Mouse (Mus musculus): Measurements from ENCODE around the gene Lrrc27. TPM values are rescaled to one million over a fixed set of nuclear protein-coding genes. Genes with fewer than 3 reads are reported as not detected.

The Lrrc27 gene
- total RNA-seq, 2 experiments from 2014 or later = 2.4 to 2.7 TPM

DNA sequence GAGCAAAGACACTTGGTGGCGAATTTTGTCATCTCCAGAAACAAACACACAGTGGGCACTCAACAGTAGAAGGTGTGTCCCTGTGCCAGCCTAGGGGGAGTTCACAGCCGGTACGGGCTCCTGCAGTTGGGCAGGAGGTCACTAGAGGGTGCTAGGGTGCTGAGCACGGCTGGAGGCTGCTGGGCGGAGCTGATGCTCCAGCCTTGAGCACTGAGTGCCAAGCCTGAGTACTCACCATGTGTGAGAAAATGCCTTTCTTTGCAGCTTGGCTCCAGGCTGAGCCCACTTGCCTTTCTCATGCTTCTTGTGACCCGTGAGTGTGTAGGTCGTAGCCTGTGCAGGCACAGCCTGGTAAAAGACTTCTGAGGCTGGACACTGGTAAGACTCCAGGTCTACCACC is 20.9 kb downstream of the Lrrc27 start:
- DNase-seq = peak; percentile 86
- intact Hi-C loops (cut with DNase I; ENCODE audit: low total_unique reads) = loop anchor here (2.0 to 10.0 kb wide), 3 partner anchors 65 to 239 kb away; partner anchors contain the start of gene Inpp5a

DNA sequence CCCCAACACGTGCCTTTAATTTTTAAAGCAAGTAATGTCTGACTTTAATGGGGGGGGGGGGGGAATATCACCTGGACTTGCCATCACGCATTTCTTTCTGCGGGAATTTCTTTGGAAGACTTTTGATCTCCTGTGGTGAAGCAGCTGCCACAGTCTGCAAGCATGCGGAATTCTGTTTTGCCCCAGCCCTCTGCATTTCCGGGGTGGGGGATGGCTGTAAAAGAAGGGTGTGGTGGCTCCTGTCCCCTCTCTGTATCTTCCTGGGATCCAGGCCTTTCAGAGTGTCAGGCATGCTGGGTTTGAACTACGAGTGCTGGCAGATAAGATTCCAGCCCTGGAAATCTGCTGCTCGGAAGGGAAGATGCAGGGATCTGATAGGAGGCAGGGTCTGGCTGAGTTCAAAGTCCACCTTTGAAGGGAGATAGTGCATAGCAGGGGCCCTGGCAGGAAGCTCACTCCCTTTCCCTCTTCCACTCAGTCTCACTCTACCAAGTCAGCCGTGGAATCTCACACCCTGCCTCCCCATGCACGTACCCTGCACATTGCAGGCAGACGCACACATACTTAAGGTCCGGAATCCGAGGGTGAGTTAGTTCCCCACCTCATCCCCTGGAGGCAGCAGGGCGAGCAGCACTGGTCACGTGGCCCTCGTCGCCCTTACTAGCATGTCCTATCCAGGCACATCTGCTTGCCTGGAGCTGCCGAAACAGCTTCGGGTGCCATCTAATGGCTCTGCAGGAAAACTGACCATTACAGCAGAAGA is 21.8 kb downstream of the Lrrc27 start:
- intact Hi-C loops (cut with DNase I; ENCODE audit: low total_unique reads) = loop anchor here (2.0 to 10.0 kb wide), 3 partner anchors 64 to 238 kb away; partner anchors contain the start of gene Inpp5a
- DNase-seq = peak; percentile 62

DNA sequence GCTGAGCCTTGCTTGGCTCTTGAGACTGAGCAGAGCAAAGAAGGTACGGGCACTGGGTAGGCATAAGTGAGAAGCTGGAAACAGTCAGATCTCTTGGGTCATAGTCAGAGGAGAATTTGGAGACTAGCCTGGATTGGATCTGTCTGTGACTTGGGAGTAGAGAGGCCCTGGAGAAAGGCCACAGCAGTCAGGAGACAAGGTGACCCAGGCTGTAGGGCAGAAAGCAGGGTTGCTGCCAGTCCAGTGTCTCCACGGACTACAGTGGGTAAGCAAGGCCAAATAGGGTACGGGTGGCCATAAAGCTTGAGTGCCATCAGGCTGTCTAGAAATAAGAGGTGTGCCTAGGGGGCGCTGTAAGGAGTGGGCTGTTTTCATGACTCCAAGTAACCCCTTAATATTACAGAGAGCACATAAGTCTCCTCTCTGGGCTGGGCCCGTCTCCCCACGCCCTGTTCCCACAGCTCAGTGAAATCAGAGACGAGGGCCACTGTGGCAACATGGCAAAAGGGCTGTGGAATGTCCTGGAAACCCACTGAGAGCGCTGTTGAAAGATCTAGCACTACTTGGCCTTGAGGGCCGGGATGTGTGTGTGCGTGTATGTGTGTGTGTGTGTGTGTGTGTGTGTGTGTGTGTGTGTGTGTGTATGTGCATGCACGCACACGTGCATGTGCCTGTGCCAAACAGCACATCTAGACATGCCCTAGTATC is 23.0 kb downstream of the Lrrc27 start:
- peak; percentile 39 for DNase-seq
- intact Hi-C loops (cut with DNase I; ENCODE audit: low total_unique reads) = loop anchor here (2.0 to 10.0 kb wide), 2 partner anchors 63 to 149 kb away; partner anchors contain the start of gene Inpp5a

DNA sequence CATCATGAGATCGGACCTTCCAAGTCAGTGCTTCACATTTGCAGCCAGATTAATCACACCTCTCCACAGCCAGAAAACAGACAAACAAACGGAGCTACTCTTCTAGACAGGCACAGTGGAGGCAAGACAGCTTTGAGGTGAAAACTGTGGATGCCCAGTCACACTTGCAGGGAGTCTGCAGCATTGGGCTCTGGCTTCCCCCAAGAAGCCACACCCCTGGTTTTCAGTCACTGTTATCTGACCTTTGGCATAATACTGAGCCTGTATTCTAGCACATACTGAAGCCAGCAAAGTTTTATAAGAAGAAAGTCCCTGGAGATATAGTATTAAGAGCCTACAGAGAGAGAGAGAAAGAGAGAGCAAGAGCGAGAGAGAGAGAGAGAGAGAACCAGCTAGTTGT is 26.6 kb downstream of the Lrrc27 start:
- intact Hi-C loops (cut with DNase I; ENCODE audit: low total_unique reads) = loop anchor here (10.0 kb wide), 1 partner anchor 145 kb away; the partner anchor contains the start of gene Inpp5a
- DNase-seq = no peak

DNA sequence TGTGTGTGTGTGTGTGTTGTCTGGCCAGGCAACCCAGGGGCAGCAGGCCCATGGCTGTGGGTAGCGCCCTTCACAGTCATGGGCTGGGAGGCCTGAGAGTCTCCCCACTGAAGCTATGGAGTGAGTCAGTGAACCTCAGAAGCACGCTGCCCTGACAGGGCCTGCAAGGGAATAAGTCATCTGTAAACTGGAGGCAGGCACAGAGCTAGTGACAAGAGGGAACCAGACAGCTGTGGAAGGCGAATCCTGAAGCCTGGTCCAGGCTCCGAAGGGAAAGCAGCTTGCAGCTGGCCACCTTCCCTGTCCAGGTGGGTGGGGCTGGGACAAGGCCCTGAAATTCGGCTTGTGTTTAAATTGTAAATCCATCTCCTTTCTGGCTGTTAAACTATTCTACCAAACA is 33.3 kb downstream of the Lrrc27 start:
- intact Hi-C loops (cut with DNase I; ENCODE audit: low total_unique reads) = no loop called here
- peak; percentile 45 for DNase-seq

DNA sequence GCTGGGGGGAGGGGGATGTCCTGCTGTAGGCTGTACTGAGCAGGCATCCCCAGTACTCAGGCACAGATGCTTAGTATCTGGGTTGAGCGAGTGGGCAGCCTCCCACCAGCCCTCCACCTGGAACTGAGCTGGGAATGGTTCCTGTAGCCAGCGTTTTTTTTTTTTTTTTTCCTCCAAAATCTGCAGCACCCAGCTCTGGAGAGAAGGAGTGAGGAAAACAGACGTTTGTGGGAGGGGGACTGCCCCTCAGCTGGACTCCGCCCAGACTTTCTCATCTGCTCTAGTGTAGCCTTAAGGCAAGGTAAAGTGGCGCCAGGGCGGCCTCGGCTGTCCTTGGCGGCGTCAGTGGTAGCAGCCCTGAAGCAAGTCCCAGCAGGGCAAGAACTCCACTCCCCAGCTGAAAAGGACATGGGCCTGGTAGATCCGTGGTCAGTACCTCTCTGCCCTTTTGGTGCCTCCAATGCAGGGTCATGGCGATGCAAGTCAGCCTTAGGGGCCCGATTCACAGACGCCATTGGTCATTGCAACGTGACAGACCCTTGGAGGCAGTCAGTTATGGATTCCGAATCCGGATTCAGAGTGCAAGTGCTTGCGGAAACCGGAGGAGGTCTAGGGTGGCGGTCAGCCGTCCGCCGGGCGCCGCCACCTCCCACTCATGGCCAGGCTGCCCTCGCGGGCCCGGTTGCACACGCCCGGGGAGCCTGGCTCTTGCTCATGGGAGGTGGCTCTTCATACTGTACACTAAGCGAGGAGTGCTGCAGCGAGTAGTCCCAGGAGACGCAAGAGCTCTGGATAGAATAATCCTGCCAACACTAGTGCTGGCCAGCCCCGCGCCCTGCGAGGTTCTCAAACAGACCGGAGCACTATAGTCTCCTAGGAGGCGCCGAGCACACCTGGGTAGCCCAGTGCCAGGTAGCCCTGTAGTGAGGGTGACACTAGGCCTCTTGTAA is 34.4 kb downstream of the Lrrc27 start:
- DNase-seq = peak; percentile 42
- intact Hi-C loops (cut with DNase I; ENCODE audit: low total_unique reads) = no loop called here

DNA sequence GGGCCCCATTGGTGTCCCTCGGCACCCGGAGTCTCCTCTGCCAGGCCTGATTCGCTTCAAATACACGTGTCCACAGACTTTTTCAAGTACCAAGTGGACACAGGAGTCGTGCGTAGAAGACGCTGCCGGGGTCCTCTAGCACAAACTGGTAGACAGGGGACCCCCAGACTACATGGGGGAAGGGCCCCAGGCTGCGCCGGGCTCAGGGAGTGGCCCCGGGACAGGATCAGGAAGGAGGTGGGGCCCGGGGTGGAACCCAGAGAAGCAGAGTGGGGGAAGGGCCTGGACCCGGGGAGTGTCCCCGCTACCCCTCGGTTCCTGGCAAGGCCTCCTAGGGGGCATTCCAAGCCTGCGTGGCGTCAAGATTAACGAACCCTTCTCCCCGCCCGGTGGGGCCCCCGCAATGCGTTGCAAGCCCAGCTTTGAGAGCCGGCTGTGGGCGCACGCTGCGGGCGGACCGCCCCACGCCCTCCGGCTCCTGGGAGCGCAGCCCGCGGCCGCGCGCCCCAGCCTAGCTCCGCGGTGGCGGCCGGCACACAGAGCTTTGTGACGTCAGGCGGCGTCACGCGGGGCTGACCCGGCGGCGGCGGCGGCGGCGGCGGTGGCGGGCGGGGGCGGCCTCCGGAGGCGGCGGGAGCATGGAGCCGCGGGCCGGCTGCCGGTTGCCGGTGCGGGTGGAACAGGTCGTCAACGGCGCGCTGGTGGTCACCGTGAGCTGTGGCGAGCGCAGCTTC is 35.3 kb downstream of the Lrrc27 start, which contains the start of gene Pwwp2b:
Pwwp2b (plus strand) TSS at position 602 of the 734 bp plus-strand sequence.
- DNase-seq = peak; percentile 82

DNA sequence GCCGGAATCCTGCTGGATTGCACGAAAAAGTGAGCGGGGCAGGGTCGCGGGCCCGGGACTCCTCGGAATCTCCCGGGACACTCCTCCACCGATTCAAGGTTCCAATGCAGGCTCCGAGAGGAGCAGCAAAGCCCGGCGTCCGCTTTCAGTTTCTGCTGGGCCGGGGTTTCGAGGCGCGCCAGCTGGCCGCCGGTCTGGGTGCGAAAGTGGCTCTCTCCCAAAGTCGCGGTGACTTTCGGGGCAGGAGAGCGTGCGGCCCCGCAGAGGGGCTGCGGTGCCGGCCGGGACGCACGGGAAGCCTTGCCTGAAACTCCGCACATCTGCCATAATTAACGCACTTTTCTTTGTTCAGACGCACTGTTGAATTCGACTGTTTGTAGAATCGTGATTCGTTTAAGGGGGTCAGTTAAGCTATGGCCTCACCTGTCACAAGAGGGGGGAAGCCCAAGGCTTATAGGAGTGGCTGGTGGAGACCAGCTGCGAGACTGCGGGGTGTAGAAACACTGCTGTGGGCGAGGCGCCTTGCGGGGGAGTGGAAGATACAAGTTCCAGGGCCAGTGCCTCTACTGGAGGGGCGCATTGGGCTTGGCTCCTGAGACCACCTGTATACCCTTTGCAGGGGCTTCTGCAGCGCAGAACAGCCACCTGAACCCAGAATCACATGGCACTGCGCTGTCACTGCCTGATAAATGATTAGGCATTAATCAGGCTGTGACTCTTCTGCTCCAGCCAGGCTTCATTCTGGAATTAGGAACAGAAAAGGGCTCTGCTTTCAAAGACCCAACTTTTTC is 36.0 kb downstream of the Lrrc27 start:
- intact Hi-C loops (cut with DNase I; ENCODE audit: low total_unique reads) = no loop called here
- DNase-seq = peak; percentile 54

More for the DNA sequence above, 35.3 kb downstream of the Lrrc27 start, which contains the start of gene Pwwp2b:
- intact Hi-C loops (cut with DNase I; ENCODE audit: low total_unique reads) = no loop called here

DNA sequence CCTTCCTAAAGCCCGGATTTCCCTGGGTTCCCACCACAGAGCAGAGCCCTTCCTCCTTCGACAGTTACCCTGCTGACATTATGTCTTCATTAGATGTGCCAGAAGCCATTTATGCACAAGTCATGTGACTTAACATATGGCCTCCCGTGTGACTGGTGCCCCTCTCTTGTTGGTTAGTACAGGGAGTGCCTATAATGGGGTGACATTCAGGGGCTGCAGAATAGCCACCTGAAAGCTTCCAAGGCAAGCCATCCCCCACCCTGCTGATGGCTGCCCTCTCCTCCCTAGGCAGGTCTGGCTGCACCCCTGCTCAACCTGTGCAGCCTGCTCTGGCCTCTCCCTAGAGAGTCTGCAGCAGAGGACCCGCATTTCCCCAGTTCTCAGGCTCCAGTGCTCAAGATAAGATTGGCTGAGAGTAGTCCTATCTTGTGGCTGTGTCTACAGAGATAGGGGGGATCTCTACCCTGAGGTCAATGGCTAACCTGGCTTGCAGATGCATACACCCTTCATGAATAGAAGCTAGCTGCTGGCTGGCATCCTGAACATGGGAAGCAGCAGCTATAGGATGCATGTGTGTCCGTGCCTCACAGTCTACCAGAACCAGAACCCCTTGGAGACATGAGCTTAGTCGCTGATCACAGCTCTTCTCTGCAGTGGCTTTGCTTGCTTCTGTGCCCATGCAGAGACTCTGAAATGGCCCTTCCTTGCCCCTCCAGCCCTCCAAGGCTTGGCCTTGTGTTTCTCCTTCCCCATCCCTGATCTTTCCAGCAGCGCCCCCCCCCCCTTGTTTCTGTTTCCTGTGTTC is 36.8 kb downstream of the Lrrc27 start:
- intact Hi-C loops (cut with DNase I; ENCODE audit: low total_unique reads) = no loop called here
- DNase-seq = no peak

DNA sequence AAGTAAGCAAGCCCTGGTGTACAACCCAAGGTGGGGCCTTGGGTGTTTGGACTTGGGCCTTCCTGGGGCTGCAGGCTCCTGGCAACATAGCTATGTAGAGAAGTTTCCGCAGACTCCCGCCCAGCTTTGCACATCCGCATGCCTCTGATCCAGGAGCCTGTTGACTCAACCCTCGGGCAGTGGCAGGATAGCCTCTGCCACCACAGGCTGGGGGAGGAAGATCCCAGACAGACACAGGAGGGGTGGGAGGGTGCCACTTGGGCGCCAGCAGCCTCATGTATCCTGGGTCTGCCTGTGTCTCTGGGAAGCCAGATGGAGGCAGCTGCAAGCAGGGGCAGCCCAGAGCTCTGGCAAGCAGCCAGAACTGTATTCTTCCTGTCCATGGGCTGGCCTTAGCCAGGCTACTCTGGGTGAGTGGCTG is 39.1 kb downstream of the Lrrc27 start:
- DNase-seq = peak; percentile 60
- intact Hi-C loops (cut with DNase I; ENCODE audit: low total_unique reads) = no loop called here

DNA sequence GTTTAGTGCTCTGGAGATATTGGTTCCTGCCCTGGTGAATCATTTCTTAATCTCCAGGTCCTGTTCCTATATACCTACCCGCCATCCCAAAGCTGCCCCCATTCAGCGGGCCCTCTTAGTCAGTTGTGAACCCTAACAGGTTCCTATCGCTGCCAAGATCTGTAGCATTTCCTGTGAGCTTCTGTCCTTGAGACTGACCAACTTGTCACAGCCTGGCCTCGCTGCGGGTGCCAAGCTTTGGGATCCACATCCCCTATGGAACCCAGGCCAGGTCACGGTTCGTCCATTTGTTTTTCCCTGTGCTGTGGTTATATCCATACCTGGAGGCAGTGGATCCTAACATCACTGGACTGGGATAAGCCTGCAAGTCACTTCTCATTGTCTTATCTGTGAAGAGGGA is 39.8 kb downstream of the Lrrc27 start:
- intact Hi-C loops (cut with DNase I; ENCODE audit: low total_unique reads) = no loop called here
- DNase-seq = no peak

DNA sequence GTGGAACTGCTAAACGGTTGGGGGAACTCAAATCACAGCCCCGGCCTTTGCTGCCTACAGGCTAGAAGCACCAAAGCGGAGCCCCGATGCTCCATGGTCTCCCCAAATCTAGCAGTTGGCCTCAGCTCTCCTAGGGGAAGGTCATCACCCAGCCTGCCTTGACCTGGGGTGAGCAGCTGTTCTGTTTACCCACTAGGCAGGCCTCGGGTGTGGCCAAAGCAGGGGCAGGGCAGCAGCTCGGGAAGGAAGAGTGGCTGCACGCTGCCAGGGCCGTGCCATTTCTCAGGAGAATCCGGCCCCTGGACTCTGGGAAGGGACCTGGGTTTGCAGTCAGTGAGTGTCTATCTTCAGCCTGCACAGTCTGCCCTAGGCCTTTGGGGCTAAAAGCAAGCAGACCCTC is 40.2 kb downstream of the Lrrc27 start:
- no peak for DNase-seq
- intact Hi-C loops (cut with DNase I; ENCODE audit: low total_unique reads) = no loop called here

DNA sequence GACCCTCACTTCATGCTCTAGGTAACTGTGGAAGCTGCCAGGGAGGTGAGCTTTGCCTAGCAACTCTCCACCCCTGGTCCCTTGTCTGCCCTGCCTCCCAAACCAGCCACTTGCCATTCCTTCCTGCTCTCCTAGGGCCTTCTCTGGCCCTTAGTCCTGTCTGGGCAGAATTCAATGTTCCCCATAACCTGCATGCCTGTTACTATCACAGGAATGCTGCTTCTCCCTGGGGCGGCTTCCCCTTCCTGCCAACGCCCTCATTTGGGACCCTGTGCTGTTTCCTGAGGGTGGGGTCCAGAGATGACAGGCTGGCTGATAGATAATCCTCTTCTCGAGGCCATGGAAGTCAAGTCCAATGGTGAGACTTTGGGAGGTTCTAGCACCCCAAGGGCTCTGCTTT is 40.7 kb downstream of the Lrrc27 start:
- intact Hi-C loops (cut with DNase I; ENCODE audit: low total_unique reads) = no loop called here
- DNase-seq = no peak

DNA sequence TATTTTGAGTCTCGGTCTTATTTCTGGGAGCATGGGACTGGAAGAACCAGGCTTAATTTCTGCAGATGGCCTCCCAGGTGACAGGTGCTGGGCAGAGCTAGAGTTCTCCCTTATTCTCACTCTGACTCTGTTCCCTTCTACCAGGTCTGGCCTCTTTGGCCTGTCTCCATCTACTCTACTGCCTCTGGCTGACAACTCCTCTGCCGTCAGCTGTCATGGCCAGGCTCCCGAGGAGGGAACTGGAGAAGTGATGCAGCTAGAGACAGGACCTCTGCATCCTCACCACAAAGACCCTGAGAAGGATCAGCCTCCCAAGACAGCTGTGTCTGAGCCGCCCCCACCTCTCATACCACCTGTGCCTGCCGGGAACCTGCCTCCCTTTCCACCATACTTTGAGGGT is 41.8 kb downstream of the Lrrc27 start:
- peak; percentile 61 for DNase-seq
- intact Hi-C loops (cut with DNase I; ENCODE audit: low total_unique reads) = no loop called here

DNA sequence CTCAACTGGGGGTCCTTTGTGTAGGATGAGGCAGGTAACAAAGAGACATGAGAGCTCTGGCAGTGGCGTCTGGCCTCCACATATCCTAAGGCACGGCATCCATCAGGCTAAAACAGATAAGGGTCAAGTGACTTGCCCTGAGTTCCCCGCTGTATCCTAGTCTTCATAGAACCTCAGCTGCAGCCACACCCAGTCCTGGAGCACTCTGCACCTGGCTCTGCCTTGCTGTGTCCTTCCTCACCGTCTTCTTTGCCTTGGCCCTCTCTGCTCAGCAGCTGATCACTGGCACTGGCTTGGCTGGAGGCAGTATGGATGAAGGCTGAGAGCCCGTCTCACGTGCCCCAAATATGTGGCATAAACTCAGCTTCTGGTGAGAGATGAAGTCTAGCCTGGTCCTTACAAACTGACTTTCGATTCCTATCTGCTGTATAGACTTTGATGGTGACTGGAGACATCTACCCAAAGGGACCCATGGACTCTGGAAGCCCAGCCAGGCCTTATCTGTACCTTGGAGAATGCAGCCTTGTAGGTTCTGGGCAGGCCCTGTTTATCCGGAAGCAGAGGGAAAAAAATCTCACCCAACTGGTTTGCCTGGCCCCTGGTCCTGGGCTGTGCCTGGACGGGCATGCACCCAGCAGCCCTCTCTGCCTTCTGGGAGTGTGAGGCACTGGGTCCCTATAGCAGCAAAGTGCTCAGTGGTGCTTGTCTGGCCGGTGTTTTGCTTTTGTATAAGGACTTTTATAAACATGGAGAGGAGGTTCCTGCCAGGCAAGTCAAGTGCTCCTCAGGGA is 45.2 kb downstream of the Lrrc27 start:
- intact Hi-C loops (cut with DNase I; ENCODE audit: low total_unique reads) = no loop called here
- DNase-seq = no peak

DNA sequence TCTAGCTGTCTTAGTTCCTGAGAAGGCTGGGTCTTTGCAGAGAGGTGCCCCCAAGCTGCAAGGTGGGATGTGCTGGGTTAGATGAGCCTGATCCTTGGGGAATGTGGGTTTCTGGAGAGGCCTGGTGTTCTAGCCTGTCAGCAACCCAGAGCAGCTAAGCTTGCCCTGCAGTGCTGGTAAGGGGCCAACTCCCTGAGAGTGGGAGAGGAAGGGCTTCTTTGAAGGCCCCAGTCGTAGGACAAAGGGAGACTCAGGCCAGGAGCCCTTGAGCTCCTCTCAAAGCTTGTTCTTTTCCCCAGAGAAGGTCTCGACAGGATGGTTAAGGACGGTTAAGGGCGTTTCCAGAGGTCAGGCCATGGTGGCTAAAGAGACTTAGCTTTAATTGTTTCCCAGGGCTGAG is 51.5 kb downstream of the Lrrc27 start:
- intact Hi-C loops (cut with DNase I; ENCODE audit: low total_unique reads) = no loop called here
- DNase-seq = no peak

DNA sequence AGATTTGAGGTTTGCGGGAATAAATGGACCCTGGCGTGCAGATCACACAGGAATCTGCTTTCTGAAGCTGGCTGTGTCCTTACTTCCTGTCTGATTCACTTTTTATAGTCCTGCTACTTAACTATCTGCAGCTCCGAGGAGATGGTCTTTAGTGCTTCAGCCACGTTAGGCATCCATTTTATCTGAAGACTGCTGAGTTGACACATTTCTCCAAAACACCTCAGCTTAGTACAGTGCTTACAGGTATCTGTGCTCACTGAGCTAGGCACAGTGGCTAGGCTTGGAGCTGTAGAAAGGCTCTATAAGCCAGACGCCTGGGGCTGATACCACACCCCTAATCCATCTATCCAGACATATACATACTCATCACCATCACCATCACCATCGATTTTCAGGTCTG is 52.8 kb downstream of the Lrrc27 start:
- intact Hi-C loops (cut with DNase I; ENCODE audit: low total_unique reads) = no loop called here
- no peak for DNase-seq
